Mouse (Mus musculus): ENCODE measurements around the gene Ap4s1. TPM values are rescaled to one million over a fixed set of nuclear protein-coding genes. Genes with fewer than 3 reads are reported as not detected.

Gene Ap4s1
- 58.2 TPM for polyA plus RNA-seq (2014; fragmentation: Illumina TruSeq; extraction: RNeasy Lipid Tissue Mini Kit (QIAGEN cat#74804); ENCODE audit: low read depth, low replicate concordance)

GRCm38 (mm10) chr12:51690893-51691844 lies at the start of gene Ap4s1:
Gene Ap4s1 (plus strand): TSS chr12:51691033.

GRCm38 (mm10) chr12:51691845-51692632 lies 1.2 kb downstream of the Ap4s1 start, which contains the start of gene Strn3:
Gene Strn3 (minus strand): TSS chr12:51691897.

Other genes starting within 250 kb of the Ap4s1 start
- gene Coch, start 97.7 kb upstream of the Ap4s1 start, polyA plus RNA-seq (2014; fragmentation: Illumina TruSeq; extraction: RNeasy Lipid Tissue Mini Kit (QIAGEN cat#74804); ENCODE audit: low read depth, low replicate concordance): 3.9 TPM
- gene Strn3, start 864 bp downstream of the Ap4s1 start, polyA plus RNA-seq (2014; fragmentation: Illumina TruSeq; extraction: RNeasy Lipid Tissue Mini Kit (QIAGEN cat#74804); ENCODE audit: low read depth, low replicate concordance): 244 TPM
- 115 TPM for gene Hectd1, start 138.5 kb downstream of the Ap4s1 start, polyA plus RNA-seq (2014; fragmentation: Illumina TruSeq; extraction: RNeasy Lipid Tissue Mini Kit (QIAGEN cat#74804); ENCODE audit: low read depth, low replicate concordance)

All from adrenal gland, adult 10 weeks (tissue).